Mouse (Mus musculus): ENCODE results near the gene Frmd5. TPM values are rescaled to one million over a fixed set of nuclear protein-coding genes. Genes with fewer than 3 reads are reported as not detected.

The Frmd5 gene
- total and polyA plus RNA-seq, 2 experiments from 2014 or later, result 125 to 231 TPM

DNA sequence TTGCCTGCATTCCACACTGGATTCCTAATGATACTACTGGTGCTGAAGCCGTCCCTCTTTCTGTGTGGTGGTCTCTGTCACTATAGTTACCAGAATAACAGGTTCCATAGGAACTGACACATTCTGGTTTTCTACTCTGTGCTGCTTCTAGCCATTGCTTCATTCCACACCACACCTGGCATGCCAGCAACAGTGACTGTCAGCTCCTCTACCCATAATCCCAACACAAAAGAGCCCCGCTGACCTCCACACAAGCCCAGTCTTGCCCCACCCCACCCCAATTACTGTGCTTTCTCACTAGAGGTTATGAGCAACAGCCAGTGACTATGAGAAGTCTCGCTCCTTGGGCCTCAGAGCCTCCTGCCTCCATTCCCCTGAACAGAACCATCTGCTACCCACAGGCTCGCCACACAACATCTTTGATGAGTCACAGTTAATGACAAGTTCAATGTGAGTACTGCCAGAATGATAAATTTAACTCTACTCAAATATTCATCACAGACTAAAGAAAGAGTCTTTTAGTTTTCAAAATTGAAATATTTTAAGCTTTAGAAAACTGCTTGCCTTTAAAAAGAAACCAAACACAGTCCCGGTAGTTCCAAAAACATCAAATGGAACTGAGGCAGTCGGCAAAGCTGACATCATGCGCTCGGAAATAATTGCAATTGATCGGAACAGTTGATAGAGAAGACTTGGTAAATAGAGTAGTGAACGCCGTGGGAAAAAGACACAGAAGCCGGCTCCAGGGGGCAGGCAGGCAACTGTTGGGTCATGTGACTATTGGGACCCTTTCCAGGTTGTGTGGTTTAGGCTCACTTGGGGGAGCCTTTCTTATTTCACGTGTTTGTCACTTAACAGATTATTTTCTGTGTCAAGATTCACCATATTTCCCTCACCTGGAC is 185.4 kb downstream of the Frmd5 start:
- Histone ChIP-seq H3K4me3 (ENCODE audit: low read depth, low read length) (no peak overlapping the region), H3K27ac (ENCODE audit: low read depth) (no peak overlapping the region), H3K36me3 (replicated peaks; ENCODE audit: control insufficient read depth, insufficient read depth, low read length) (no peaks in the 10 kb centered on the region), H3K4me1 (ENCODE audit: control insufficient read depth, insufficient read depth) (no peaks in the 10 kb centered on the region), H3K9me3 (replicated peaks; ENCODE audit: control insufficient read depth, low read length) (no peaks in the 10 kb centered on the region), H3K9ac (replicated peaks; ENCODE audit: low read depth, low read length) (no peak overlapping the region), H3K4me2 (ENCODE audit: low read depth, low read length) (no peak overlapping the region), H3K27me3 (ENCODE audit: control insufficient read depth, insufficient read depth, low read length) (no peaks in the 10 kb centered on the region)
- no peak for ATAC-seq (ENCODE audit: insufficient read depth, low read depth)
- TF ChIP-seq CTCF (IDR thresholded peaks at IDR 0.05; ENCODE audit: low read depth), result no peak
- TF ChIP-seq EP300 (IDR thresholded peaks at IDR 0.05; ENCODE audit: low read depth), result no peak
- no peak for DNase-seq (ENCODE audit: low spot score)
- 64% methylated on average over 13 of the region's 13 CpGs for WGBS

- no peak overlapping the region for H3K4me3 ChIP-seq (ENCODE audit: low read depth, low read length)
- no peak overlapping the region for H3K27ac ChIP-seq (ENCODE audit: low read depth)
- ATAC-seq (ENCODE audit: insufficient read depth, low read depth) (no peak), DNase-seq (ENCODE audit: low spot score) (no peak)
- H3K9ac ChIP-seq (replicated peaks; ENCODE audit: low read depth, low read length), result no peak overlapping the region
- TF ChIP-seq CTCF (IDR thresholded peaks at IDR 0.05; ENCODE audit: low read depth), result no peak
- TF ChIP-seq EP300 (IDR thresholded peaks at IDR 0.05; ENCODE audit: low read depth), result no peak
- 92% methylated on average over 7 of the region's 7 CpGs for WGBS
- H3K4me2 ChIP-seq (ENCODE audit: low read depth, low read length), result no peak overlapping the region
- no peaks in the 10 kb centered on the region for H3K4me1 ChIP-seq (ENCODE audit: control insufficient read depth, insufficient read depth)
- no peaks in the 10 kb centered on the region for H3K27me3 ChIP-seq (ENCODE audit: control insufficient read depth, insufficient read depth, low read length)
- H3K9me3 ChIP-seq (replicated peaks; ENCODE audit: control insufficient read depth, low read length), result no peaks in the 10 kb centered on the region
- H3K36me3 ChIP-seq (replicated peaks; ENCODE audit: control insufficient read depth, insufficient read depth, low read length), result no peaks in the 10 kb centered on the region
Measured at GRCm38 (mm10) chr2:121620582-121621261, 186.2 kb downstream of the Frmd5 start.

DNA sequence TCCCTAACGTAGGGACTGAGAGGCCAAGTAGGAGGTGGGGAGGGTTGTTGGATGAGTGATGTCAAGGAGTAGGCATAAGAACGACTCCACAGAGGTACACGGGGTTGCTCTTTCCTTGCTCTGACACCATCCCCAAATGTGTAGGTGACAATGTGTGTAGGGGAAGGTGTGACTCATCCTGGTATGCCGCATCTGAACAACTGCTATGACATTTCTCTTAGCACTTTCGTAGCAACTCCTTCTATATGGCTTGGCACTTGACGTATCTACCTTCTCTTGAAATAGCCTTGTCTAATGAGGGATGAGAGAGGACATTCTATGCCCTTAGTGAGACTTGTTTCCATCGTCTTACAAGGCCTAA is 191.7 kb downstream of the Frmd5 start:
- H3K4me3 ChIP-seq (ENCODE audit: low read depth, low read length), result no peak overlapping the region
- no peak for DNase-seq (ENCODE audit: low spot score)

GRCm38 (mm10) chr2:121614483-121615198 is 192.2 kb downstream of the Frmd5 start:
- no peaks in the 10 kb centered on the region for H3K27me3 ChIP-seq (ENCODE audit: control insufficient read depth, insufficient read depth, low read length)
- H3K4me2 ChIP-seq (ENCODE audit: low read depth, low read length), result no peak overlapping the region
- no peaks in the 10 kb centered on the region for H3K36me3 ChIP-seq (replicated peaks; ENCODE audit: control insufficient read depth, insufficient read depth, low read length)
- ATAC-seq (ENCODE audit: insufficient read depth, low read depth) (no peak), DNase-seq (ENCODE audit: low spot score) (peak; percentile 16)
- H3K9me3 ChIP-seq (replicated peaks; ENCODE audit: control insufficient read depth, low read length), result no peaks in the 10 kb centered on the region
- TF ChIP-seq CTCF (IDR thresholded peaks at IDR 0.05; ENCODE audit: low read depth), result no peak
- TF ChIP-seq EP300 (IDR thresholded peaks at IDR 0.05; ENCODE audit: low read depth), result no peak
- H3K4me3 ChIP-seq (ENCODE audit: low read depth, low read length), result no peak overlapping the region
- H3K4me1 ChIP-seq (ENCODE audit: control insufficient read depth, insufficient read depth), result no peaks in the 10 kb centered on the region; the same call in 1 of the 2 replicates
- H3K9ac ChIP-seq (replicated peaks; ENCODE audit: low read depth, low read length), result no peak overlapping the region
- no peak overlapping the region for H3K27ac ChIP-seq (ENCODE audit: low read depth)
- 56% methylated on average over 9 of the region's 9 CpGs for WGBS

More for the DNA sequence above, 191.7 kb downstream of the Frmd5 start:
- H3K4me2 ChIP-seq (ENCODE audit: low read depth, low read length), result no peak overlapping the region
- H3K36me3 ChIP-seq (replicated peaks; ENCODE audit: control insufficient read depth, insufficient read depth, low read length), result no peaks in the 10 kb centered on the region
- H3K4me1 ChIP-seq (ENCODE audit: control insufficient read depth, insufficient read depth), result no peaks in the 10 kb centered on the region; the same call in 1 of the 2 replicates
- 56% methylated on average over 7 of the region's 7 CpGs for WGBS
- H3K27ac ChIP-seq (ENCODE audit: low read depth), result no peak overlapping the region
- no peaks in the 10 kb centered on the region for H3K9me3 ChIP-seq (replicated peaks; ENCODE audit: control insufficient read depth, low read length)
- TF ChIP-seq EP300 (IDR thresholded peaks at IDR 0.05; ENCODE audit: low read depth) (no peak), CTCF (IDR thresholded peaks at IDR 0.05; ENCODE audit: low read depth) (no peak)
- no peak for ATAC-seq (ENCODE audit: insufficient read depth, low read depth)
- no peaks in the 10 kb centered on the region for H3K27me3 ChIP-seq (ENCODE audit: control insufficient read depth, insufficient read depth, low read length)
- no peak overlapping the region for H3K9ac ChIP-seq (replicated peaks; ENCODE audit: low read depth, low read length)

GRCm38 (mm10) chr2:121612112-121612511 is 194.8 kb downstream of the Frmd5 start:
- no peak for ATAC-seq (ENCODE audit: insufficient read depth, low read depth)
- Histone ChIP-seq H3K9me3 (replicated peaks; ENCODE audit: control insufficient read depth, low read length) (no peaks in the 10 kb centered on the region), H3K4me2 (ENCODE audit: low read depth, low read length) (no peak overlapping the region), H3K9ac (replicated peaks; ENCODE audit: low read depth, low read length) (no peak overlapping the region), H3K27ac (ENCODE audit: low read depth) (no peak overlapping the region), H3K4me1 (ENCODE audit: control insufficient read depth, insufficient read depth) (no peaks in the 10 kb centered on the region; the same call in 1 of the 2 replicates), H3K27me3 (ENCODE audit: control insufficient read depth, insufficient read depth, low read length) (no peaks in the 10 kb centered on the region), H3K4me3 (ENCODE audit: low read depth, low read length) (no peak overlapping the region), H3K36me3 (replicated peaks; ENCODE audit: control insufficient read depth, insufficient read depth, low read length) (no peaks in the 10 kb centered on the region)
- 74% methylated on average over 5 of the region's 5 CpGs for WGBS
- no peak for DNase-seq (ENCODE audit: low spot score)
- TF ChIP-seq EP300 (IDR thresholded peaks at IDR 0.05; ENCODE audit: low read depth) (no peak), CTCF (IDR thresholded peaks at IDR 0.05; ENCODE audit: low read depth) (no peak)
